Mouse (Mus musculus) lung, postnatal 0 days (tissue): Measurements from ENCODE around the gene Gm3512.
"Not testable (repeated sequence)": the region's sequence is repeated elsewhere in the genome, so short reads cannot be mapped to it uniquely, and the experiment has no call there.

Experiments
- CTCF ChIP-seq: IDR thresholded peaks from 2 replicates; pipeline ENCODE4 v1.5.1; 2016; ENCODE audit warnings: antibody characterized with exemption, mild to moderate bottlenecking
- EP300 ChIP-seq: IDR thresholded peaks from 2 replicates; pipeline ENCODE4 v1.6.1; 2016; ENCODE audit warnings: antibody characterized with exemption, mild to moderate bottlenecking, control low read depth

GRCm38 (mm10) chr14:7174483-7174971, at the start of gene Gm3512:
- not testable (repeated sequence) for TF ChIP-seq CTCF, EP300
